Mouse (Mus musculus) brown adipose tissue, adult 24 weeks (tissue): ENCODE measurements around the gene Fam189a2. TPM values are rescaled to one million over a fixed set of nuclear protein-coding genes. Genes with fewer than 3 reads are reported as not detected.

ENCODE experiments used
- H3K27ac ChIP-seq: fragments of 200-500 bp; replicated peaks from 2 replicates; pipeline ENCODE4 v1.5.1; 2012; ENCODE audit warnings: low read depth, mild to moderate bottlenecking, low read length
- H3K4me1 ChIP-seq: fragments of 200-500 bp; 2 replicates; pipeline ENCODE4 v1.6.1; 2012; ENCODE audit warnings: low read length, mixed read lengths; ENCODE audit not compliant: control insufficient read depth, insufficient read depth, insufficient read length
- H3K4me3 ChIP-seq: fragments of 200-500 bp; 2 replicates; pipeline ENCODE4 v1.5.1; 2012; ENCODE audit warnings: low read depth, mild to moderate bottlenecking, low read length, moderate library complexity; ENCODE audit not compliant: insufficient read depth
- polyA plus RNA-seq: library from polyadenylated mRNA; stranded (reverse); fragments of >200 nt; gene quantifications from 2 replicates; pipeline ENCODE4 v1.2.4, GENCODE M21; 2012; ENCODE audit not compliant: missing spikeins, insufficient read depth, insufficient read length

Fam189a2 gene
- polyA plus RNA-seq, 1 experiment = 2.9 TPM

GRCm38 (mm10) chr19:23971391-23971790 lies 59.4 kb downstream of the Fam189a2 start:
- Histone ChIP-seq H3K4me1 (peaks cover 3% of the 10 kb centered on the region; the same call in 1 of the 2 replicates), H3K27ac (no peak overlapping the region), H3K4me3 (no peak overlapping the region)

- H3K4me3 ChIP-seq = no peak overlapping the region
- H3K4me1 ChIP-seq = peaks cover 3% of the 10 kb centered on the region; the same call in 1 of the 2 replicates
- H3K27ac ChIP-seq = no peak overlapping the region
Observed at GRCm38 (mm10) chr19:23970374-23970773, 60.4 kb downstream of the Fam189a2 start.

GRCm38 (mm10) chr19:23968862-23969225 lies 62.0 kb downstream of the Fam189a2 start:
- H3K4me3 ChIP-seq = no peak overlapping the region
- H3K4me1 ChIP-seq = peaks cover 3% of the 10 kb centered on the region; the same call in 1 of the 2 replicates
- H3K27ac ChIP-seq = no peak overlapping the region

GRCm38 (mm10) chr19:23968125-23968861 lies 62.5 kb downstream of the Fam189a2 start:
- Histone ChIP-seq H3K4me1 (peaks cover 3% of the 10 kb centered on the region; the same call in 1 of the 2 replicates), H3K4me3 (no peak overlapping the region), H3K27ac (no peak overlapping the region)

- peaks cover 3% of the 10 kb centered on the region; the same call in 1 of the 2 replicates for H3K4me1 ChIP-seq
- H3K4me3 ChIP-seq = no peak overlapping the region
- no peak overlapping the region for H3K27ac ChIP-seq
Observed at GRCm38 (mm10) chr19:23967156-23967555, 63.7 kb downstream of the Fam189a2 start.

- H3K27ac ChIP-seq = no peak overlapping the region
- H3K4me3 ChIP-seq = no peak overlapping the region
- H3K4me1 ChIP-seq = peaks cover 3% of the 10 kb centered on the region; the same call in 1 of the 2 replicates
Observed at GRCm38 (mm10) chr19:23966376-23966775, 64.4 kb downstream of the Fam189a2 start.

GRCm38 (mm10) chr19:23964401-23964910 lies 66.4 kb downstream of the Fam189a2 start:
- Histone ChIP-seq H3K27ac (no peak overlapping the region), H3K4me1 (peaks cover 3% of the 10 kb centered on the region; the same call in 1 of the 2 replicates), H3K4me3 (no peak overlapping the region)

- H3K4me3 ChIP-seq = no peak overlapping the region
- H3K27ac ChIP-seq = no peak overlapping the region
- no peaks in the 10 kb centered on the region for H3K4me1 ChIP-seq
Observed at GRCm38 (mm10) chr19:23961516-23961915, 69.3 kb downstream of the Fam189a2 start.

- Histone ChIP-seq H3K4me1 (no peaks in the 10 kb centered on the region), H3K4me3 (no peak overlapping the region), H3K27ac (no peak overlapping the region)
Observed at GRCm38 (mm10) chr19:23960831-23961447, 69.9 kb downstream of the Fam189a2 start.

GRCm38 (mm10) chr19:23960275-23960674 lies 70.5 kb downstream of the Fam189a2 start:
- no peak overlapping the region for H3K27ac ChIP-seq
- no peak overlapping the region for H3K4me3 ChIP-seq
- no peaks in the 10 kb centered on the region for H3K4me1 ChIP-seq

- no peaks in the 10 kb centered on the region for H3K4me1 ChIP-seq
- no peak overlapping the region for H3K4me3 ChIP-seq
- no peak overlapping the region for H3K27ac ChIP-seq
Observed at GRCm38 (mm10) chr19:23959870-23960269, 70.9 kb downstream of the Fam189a2 start.

- no peak overlapping the region for H3K4me3 ChIP-seq
Observed at GRCm38 (mm10) chr19:23958925-23959324, 71.9 kb downstream of the Fam189a2 start.

GRCm38 (mm10) chr19:23957563-23957962 lies 73.3 kb downstream of the Fam189a2 start:
- no peak overlapping the region for H3K4me3 ChIP-seq
- H3K27ac ChIP-seq = no peak overlapping the region
- no peaks in the 10 kb centered on the region for H3K4me1 ChIP-seq

More at GRCm38 (mm10) chr19:23958925-23959324, 71.9 kb downstream of the Fam189a2 start:
- H3K4me1 ChIP-seq = no peaks in the 10 kb centered on the region
- no peak overlapping the region for H3K27ac ChIP-seq

- no peaks in the 10 kb centered on the region for H3K4me1 ChIP-seq
- no peak overlapping the region for H3K27ac ChIP-seq
- no peak overlapping the region for H3K4me3 ChIP-seq
Observed at GRCm38 (mm10) chr19:23956299-23956975, 74.4 kb downstream of the Fam189a2 start.

- no peaks in the 10 kb centered on the region for H3K4me1 ChIP-seq
- H3K4me3 ChIP-seq = no peak overlapping the region
Observed at GRCm38 (mm10) chr19:23955461-23955860, 75.4 kb downstream of the Fam189a2 start.

More at GRCm38 (mm10) chr19:23955461-23955860, 75.4 kb downstream of the Fam189a2 start:
- H3K27ac ChIP-seq = no peak overlapping the region
